Mouse (Mus musculus) liver, adult (tissue): ENCODE results near the gene Olfr799.

ENCODE experiments used
- GATA4 ChIP-seq: IDR thresholded peaks from 2 replicates; pipeline ENCODE4 v1.6.1; 2014; ENCODE audit warnings: mild to moderate bottlenecking, low read length; ENCODE audit not compliant: insufficient replicate concordance

Gene Olfr799

GRCm38 (mm10) chr10:129637184-129637583 lies at the start of gene Olfr799:
Gene Olfr799 (plus strand): TSS chr10:129637484.
- no peak for TF ChIP-seq GATA4

GRCm38 (mm10) chr10:129612470-129612869 lies 24.8 kb upstream of the Olfr799 start, which contains the start of gene Olfr796:
Gene Olfr796 (minus strand): TSS chr10:129612570.
- no peak for TF ChIP-seq GATA4

- no peak for TF ChIP-seq GATA4
Observed at GRCm38 (mm10) chr10:129621724-129622123, 15.6 kb upstream of the Olfr799 start.

GRCm38 (mm10) chr10:129623251-129623650 lies 14.0 kb upstream of the Olfr799 start:
- TF ChIP-seq GATA4: no peak

- TF ChIP-seq GATA4: no peak
Observed at GRCm38 (mm10) chr10:129627834-129628233, 9.4 kb upstream of the Olfr799 start, which contains the start of gene Olfr798. Gene Olfr798 (minus strand): TSS chr10:129627934.

- no peak for TF ChIP-seq GATA4
Observed at GRCm38 (mm10) chr10:129651763-129652162, 14.5 kb downstream of the Olfr799 start.

- TF ChIP-seq GATA4: no peak
Observed at GRCm38 (mm10) chr10:129657394-129657793, 20.1 kb downstream of the Olfr799 start, which contains the start of gene Olfr800. Gene Olfr800 (plus strand): TSS chr10:129657694.

- no peak for TF ChIP-seq GATA4
Observed at GRCm38 (mm10) chr10:129673765-129674164, 36.5 kb downstream of the Olfr799 start, which contains the start of gene Olfr801. Gene Olfr801 (minus strand): TSS chr10:129673865.

- no peak for TF ChIP-seq GATA4
Observed at GRCm38 (mm10) chr10:129688069-129688468, 50.8 kb downstream of the Olfr799 start, which contains the start of gene Olfr802. Gene Olfr802 (minus strand): TSS chr10:129688169.

GRCm38 (mm10) chr10:129694186-129694585 lies 56.9 kb downstream of the Olfr799 start, which contains the start of gene Olfr803:
Gene Olfr803 (minus strand): TSS chr10:129694286.
- TF ChIP-seq GATA4: no peak
